Mouse (Mus musculus): ENCODE measurements around the gene Ifna1. TPM values are rescaled to one million over a fixed set of nuclear protein-coding genes. Genes with fewer than 3 reads are reported as not detected.
A peak's percentile ranks its signal among the peaks of the same experiment; 100 is the strongest.

Gene Ifna1
- polyA plus RNA-seq, 1 experiment from 2014 or later: not detected

- no peak for ATAC-seq (ENCODE audit: low FRiP score, low read depth)
- WGBS: 61% methylated on average over 2 of the region's 2 CpGs
- no peak overlapping the region; the same call in 1 of the 2 replicates for H3K4me2 ChIP-seq (replicated peaks)
These were observed 4.6 kb upstream of the Ifna1 start for GRCm38 (mm10) chr4:88845334-88845733.

GRCm38 (mm10) chr4:88851026-88851763 lies 1.3 kb downstream of the Ifna1 start:
- no peak overlapping the region for H3K27ac ChIP-seq (replicated peaks)
- no peaks in the 10 kb centered on the region for H3K27me3 ChIP-seq
- H3K9ac ChIP-seq (replicated peaks): no peak overlapping the region
- H3K9me3 ChIP-seq: no peaks in the 10 kb centered on the region
- 30% methylated on average over 4 of the region's 4 CpGs for WGBS
- peak; percentile 54 for ATAC-seq (ENCODE audit: low FRiP score, low read depth)
- H3K4me2 ChIP-seq (replicated peaks): no peak overlapping the region
- no peak overlapping the region for H3K4me3 ChIP-seq
- peaks cover 8% of the 10 kb centered on the region; the same call in 1 of the 2 replicates for H3K4me1 ChIP-seq
- no peaks in the 10 kb centered on the region for H3K36me3 ChIP-seq

More at GRCm38 (mm10) chr4:88845334-88845733, 4.6 kb upstream of the Ifna1 start:
- H3K4me3 ChIP-seq: no peak overlapping the region
- no peak overlapping the region for H3K27ac ChIP-seq (replicated peaks)
- H3K4me1 ChIP-seq: no peaks in the 10 kb centered on the region
- no peaks in the 10 kb centered on the region for H3K9me3 ChIP-seq
- no peaks in the 10 kb centered on the region for H3K36me3 ChIP-seq
- H3K27me3 ChIP-seq: no peaks in the 10 kb centered on the region
- no peak overlapping the region for H3K9ac ChIP-seq (replicated peaks)

- no peak for ATAC-seq (ENCODE audit: low FRiP score, low read depth)
- Histone ChIP-seq H3K4me2 (replicated peaks) (no peak overlapping the region), H3K4me3 (no peak overlapping the region), H3K27me3 (peaks cover 15% of the 10 kb centered on the region; the same call in 1 of the 2 replicates), H3K9me3 (no peaks in the 10 kb centered on the region), H3K4me1 (peaks cover 5% of the 10 kb centered on the region), H3K9ac (replicated peaks) (no peak overlapping the region), H3K36me3 (no peaks in the 10 kb centered on the region), H3K27ac (replicated peaks) (no peak overlapping the region)
These were observed 9.3 kb downstream of the Ifna1 start for GRCm38 (mm10) chr4:88859214-88859613.

GRCm38 (mm10) chr4:88863309-88863708 lies 13.4 kb downstream of the Ifna1 start:
- H3K36me3 ChIP-seq: no peaks in the 10 kb centered on the region
- H3K4me3 ChIP-seq: no peak overlapping the region
- 5% methylated on average over 7 of the region's 7 CpGs for WGBS
- H3K4me1 ChIP-seq: peaks cover 9% of the 10 kb centered on the region
- peaks cover 35% of the 10 kb centered on the region for H3K27me3 ChIP-seq
- H3K4me2 ChIP-seq (replicated peaks): no peak overlapping the region
- ATAC-seq (ENCODE audit: low FRiP score, low read depth): peak; percentile 38; the same call in 1 of the 2 replicates
- no peak overlapping the region for H3K9ac ChIP-seq (replicated peaks)
- H3K27ac ChIP-seq (replicated peaks): no peak overlapping the region
- H3K9me3 ChIP-seq: no peaks in the 10 kb centered on the region

- Histone ChIP-seq H3K4me2 (replicated peaks) (no peak overlapping the region), H3K27ac (replicated peaks) (no peak overlapping the region), H3K4me1 (peaks cover 11% of the 10 kb centered on the region), H3K36me3 (no peaks in the 10 kb centered on the region), H3K27me3 (peaks cover 39% of the 10 kb centered on the region), H3K4me3 (no peak overlapping the region), H3K9ac (replicated peaks) (no peak overlapping the region), H3K9me3 (no peaks in the 10 kb centered on the region)
- 70% methylated on average over 9 of the region's 9 CpGs for WGBS
- ATAC-seq (ENCODE audit: low FRiP score, low read depth): no peak
These were observed 14.7 kb downstream of the Ifna1 start for GRCm38 (mm10) chr4:88864599-88864998.

GRCm38 (mm10) chr4:88865011-88865569 lies 15.2 kb downstream of the Ifna1 start:
- no peak overlapping the region for H3K27ac ChIP-seq (replicated peaks)
- H3K4me2 ChIP-seq (replicated peaks): no peak overlapping the region
- 45% methylated on average over 6 of the region's 6 CpGs for WGBS
- H3K36me3 ChIP-seq: no peaks in the 10 kb centered on the region
- H3K9me3 ChIP-seq: no peaks in the 10 kb centered on the region
- no peak overlapping the region for H3K4me3 ChIP-seq
- peaks cover 11% of the 10 kb centered on the region for H3K4me1 ChIP-seq
- H3K27me3 ChIP-seq: peaks cover 39% of the 10 kb centered on the region
- no peak for ATAC-seq (ENCODE audit: low FRiP score, low read depth)
- no peak overlapping the region for H3K9ac ChIP-seq (replicated peaks)

- peaks cover 11% of the 10 kb centered on the region for H3K4me1 ChIP-seq
- 2% methylated on average over 7 of the region's 8 CpGs for WGBS
- peaks cover 32% of the 10 kb centered on the region for H3K27me3 ChIP-seq
- peak; percentile 45 for ATAC-seq (ENCODE audit: low FRiP score, low read depth)
- no peaks in the 10 kb centered on the region for H3K9me3 ChIP-seq
- no peak overlapping the region for H3K27ac ChIP-seq (replicated peaks)
- no peak overlapping the region for H3K9ac ChIP-seq (replicated peaks)
- H3K4me2 ChIP-seq (replicated peaks): peak overlapping the region; percentile 95
- H3K36me3 ChIP-seq: no peaks in the 10 kb centered on the region
- peak overlapping the region; percentile 54 for H3K4me3 ChIP-seq
These were observed 17.6 kb downstream of the Ifna1 start for GRCm38 (mm10) chr4:88867366-88867925.

- Histone ChIP-seq H3K4me3 (peak overlapping the region; percentile 54), H3K4me1 (peaks cover 9% of the 10 kb centered on the region), H3K9ac (replicated peaks) (peak overlapping the region; percentile 59), H3K36me3 (no peaks in the 10 kb centered on the region), H3K4me2 (replicated peaks) (peak overlapping the region; percentile 95), H3K27me3 (peaks cover 25% of the 10 kb centered on the region), H3K9me3 (no peaks in the 10 kb centered on the region), H3K27ac (replicated peaks) (no peak overlapping the region)
- peak; percentile 74 for ATAC-seq (ENCODE audit: low FRiP score, low read depth)
- 9% methylated on average over 27 of the region's 31 CpGs for WGBS
These were observed 18.3 kb downstream of the Ifna1 start for GRCm38 (mm10) chr4:88867926-88868911.

GRCm38 (mm10) chr4:88872691-88873090 lies 22.8 kb downstream of the Ifna1 start:
- Histone ChIP-seq H3K4me3 (no peak overlapping the region), H3K27ac (replicated peaks) (no peak overlapping the region), H3K36me3 (no peaks in the 10 kb centered on the region), H3K27me3 (peaks cover 5% of the 10 kb centered on the region), H3K4me1 (peaks cover 6% of the 10 kb centered on the region; the same call in 1 of the 2 replicates), H3K9ac (replicated peaks) (no peak overlapping the region), H3K9me3 (no peaks in the 10 kb centered on the region), H3K4me2 (replicated peaks) (no peak overlapping the region)
- WGBS: 0% methylated on average over 2 of the region's 2 CpGs
- ATAC-seq (ENCODE audit: low FRiP score, low read depth): no peak

GRCm38 (mm10) chr4:88875435-88876095 lies 25.7 kb downstream of the Ifna1 start:
- 73% methylated on average over 4 of the region's 4 CpGs for WGBS
- Histone ChIP-seq H3K4me1 (no peaks in the 10 kb centered on the region), H3K27me3 (no peaks in the 10 kb centered on the region), H3K9ac (replicated peaks) (no peak overlapping the region), H3K27ac (replicated peaks) (no peak overlapping the region), H3K4me2 (replicated peaks) (no peak overlapping the region), H3K9me3 (no peaks in the 10 kb centered on the region), H3K36me3 (no peaks in the 10 kb centered on the region), H3K4me3 (no peak overlapping the region)
- no peak for ATAC-seq (ENCODE audit: low FRiP score, low read depth)

- Histone ChIP-seq H3K4me3 (no peak overlapping the region), H3K9me3 (no peaks in the 10 kb centered on the region), H3K4me2 (replicated peaks) (no peak overlapping the region), H3K27ac (replicated peaks) (no peak overlapping the region), H3K27me3 (no peaks in the 10 kb centered on the region), H3K4me1 (no peaks in the 10 kb centered on the region), H3K36me3 (no peaks in the 10 kb centered on the region), H3K9ac (replicated peaks) (no peak overlapping the region)
- ATAC-seq (ENCODE audit: low FRiP score, low read depth): no peak
- 86% methylated on average over 4 of the region's 4 CpGs for WGBS
These were observed 26.6 kb downstream of the Ifna1 start for GRCm38 (mm10) chr4:88876520-88876919.

Data from midbrain, embryonic 12.5 days (tissue).